Mouse (Mus musculus) B cell, adult 2 months (primary cell): ENCODE results near the gene Rtkn.

ENCODE experiments used
- DNase-seq, 2 experiments: peaks; one replicate each; pipeline ENCODE4 v3.0.0; 2022

Rtkn gene

GRCm38 (mm10) chr6:83142211-83142731, 7.0 kb downstream of the Rtkn start:
- DNase-seq: no peak

GRCm38 (mm10) chr6:83142886-83143285, 7.6 kb downstream of the Rtkn start:
- no peak for DNase-seq

DNA sequence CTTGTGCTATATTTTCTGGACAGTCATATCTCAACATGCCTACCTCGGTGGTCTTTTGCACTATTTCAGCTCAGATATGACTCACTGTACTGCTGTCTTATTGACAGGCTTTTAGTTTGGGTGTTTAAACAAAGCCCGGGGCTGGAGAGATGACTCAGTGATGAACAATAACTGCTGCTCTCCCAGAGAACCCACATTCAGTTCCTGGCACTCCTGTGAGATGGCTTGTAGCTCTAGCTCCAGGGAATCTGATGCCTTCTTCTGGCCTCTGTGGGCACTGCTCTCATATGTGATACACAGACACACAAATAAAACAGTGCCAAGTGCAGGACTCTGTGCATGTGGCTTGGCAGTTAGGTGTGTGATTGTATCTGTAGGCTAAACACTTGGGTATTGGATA, 9.9 kb downstream of the Rtkn start:
- no peak for DNase-seq

- no peak for DNase-seq
Observed at GRCm38 (mm10) chr6:83145805-83146204, 10.5 kb downstream of the Rtkn start.

DNA sequence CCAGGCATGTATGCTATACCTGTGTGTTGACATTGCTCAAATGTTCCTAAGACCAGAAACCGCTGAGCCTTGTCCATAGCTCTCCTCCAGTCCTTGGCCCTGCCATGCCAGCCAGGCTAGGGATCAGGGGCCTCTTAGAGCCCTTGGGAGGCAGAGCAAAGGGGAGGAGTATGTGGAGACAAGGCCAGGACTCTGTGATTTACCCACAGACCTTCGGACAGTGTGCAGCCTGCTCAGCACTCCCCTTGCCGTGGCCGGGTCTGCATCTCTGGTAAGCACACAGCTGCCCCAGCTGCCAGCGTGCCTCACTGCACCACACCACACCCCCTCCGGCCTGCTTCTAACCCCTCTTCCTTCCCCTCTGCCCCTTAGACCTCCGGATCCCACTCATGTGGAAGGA, 12.0 kb downstream of the Rtkn start:
- no peak for DNase-seq

DNA sequence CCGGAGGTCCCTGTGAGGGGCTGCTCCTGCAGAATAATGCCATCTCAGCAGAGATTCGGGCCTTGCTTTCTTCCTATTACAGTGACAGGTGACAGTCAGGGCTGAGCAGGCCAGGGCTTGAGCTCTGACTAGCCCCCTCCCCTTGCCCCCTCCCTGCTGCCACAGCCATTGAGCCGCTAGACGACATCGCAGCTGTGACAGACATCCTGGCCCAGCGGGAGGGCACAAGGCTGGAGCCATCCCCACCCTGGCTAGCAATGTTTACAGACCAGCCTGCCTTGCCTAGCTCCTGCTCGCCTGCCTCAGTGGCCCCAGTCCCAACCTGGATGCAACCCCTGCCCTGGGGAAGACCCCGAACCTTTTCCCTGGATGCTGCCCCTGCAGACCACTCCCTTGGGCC, 16.5 kb downstream of the Rtkn start:
- no peak for DNase-seq

GRCm38 (mm10) chr6:83153038-83153437, 17.8 kb downstream of the Rtkn start:
- DNase-seq: no peak

DNA sequence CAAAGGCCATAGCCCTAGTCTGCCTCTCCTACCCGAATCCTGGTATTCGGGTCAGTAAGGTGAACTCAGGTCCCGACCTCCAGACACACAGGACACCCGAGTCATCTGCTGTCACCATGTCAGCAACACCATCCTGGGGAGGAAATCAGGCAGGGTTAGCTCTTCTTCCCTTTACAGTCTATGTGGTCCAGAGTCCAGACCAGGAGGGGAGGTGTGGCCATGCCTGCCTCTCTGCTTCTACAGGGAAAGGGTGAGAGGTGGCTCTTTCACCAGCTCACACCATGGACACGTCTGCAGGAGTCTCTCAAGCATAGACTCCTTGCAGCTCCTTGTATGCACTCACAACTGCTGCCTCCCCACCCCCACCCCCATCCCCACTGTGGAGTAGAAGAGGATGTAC, 18.2 kb downstream of the Rtkn start:
- DNase-seq: no peak

DNA sequence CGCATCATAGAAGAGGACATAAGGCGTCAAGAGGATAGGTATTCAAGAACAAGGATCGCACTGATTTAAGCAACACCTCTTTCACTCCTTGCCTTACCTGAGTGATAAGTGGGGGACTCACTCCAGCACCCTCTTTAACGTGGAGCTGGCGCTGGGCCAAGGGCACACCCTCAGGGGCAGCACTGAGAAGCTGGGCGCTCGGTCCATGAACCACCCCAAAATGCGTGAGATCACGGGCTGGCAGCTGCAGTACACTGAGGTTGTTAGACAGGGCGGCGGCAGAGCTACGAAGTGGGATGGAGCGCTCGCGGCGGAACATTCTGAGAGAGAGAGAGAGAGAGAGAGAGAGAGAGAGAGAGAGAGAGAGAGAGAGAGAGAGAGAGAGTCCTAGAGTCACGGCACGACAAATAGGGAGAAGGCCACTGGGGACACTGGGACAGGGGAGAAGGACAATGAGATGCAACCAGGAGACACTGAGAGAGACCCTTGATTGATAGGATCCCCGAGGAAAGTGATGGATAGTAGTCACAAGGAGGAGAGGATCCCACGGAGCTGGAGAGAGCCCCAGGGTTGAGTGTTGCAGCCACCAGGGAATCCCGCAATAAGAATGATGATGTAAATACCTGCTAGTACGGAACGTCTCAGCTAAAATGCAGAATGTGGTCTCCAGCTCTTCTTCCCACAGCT, 20.4 kb downstream of the Rtkn start:
- DNase-seq: peak; percentile 15 to 23

DNA sequence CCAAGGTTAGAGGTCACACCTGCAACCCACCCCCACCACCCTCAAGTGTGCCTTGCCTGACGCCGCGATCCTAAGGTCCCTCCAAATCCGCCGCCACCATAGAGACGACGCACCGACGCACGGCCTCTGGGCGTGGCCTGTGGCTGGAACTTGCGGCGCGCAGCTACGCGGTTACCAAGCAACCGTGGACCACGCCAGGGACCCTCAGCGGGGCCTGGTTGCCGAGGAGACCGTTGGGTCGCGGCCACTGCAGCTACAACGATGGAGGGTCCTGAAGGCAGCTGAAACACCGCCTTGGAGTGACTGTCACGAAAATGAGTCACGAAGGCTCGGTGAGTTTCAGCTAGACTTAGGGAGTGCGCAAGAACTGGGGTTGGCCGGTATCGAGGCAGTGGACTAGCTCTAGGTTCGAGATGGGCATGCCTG, 21.0 kb downstream of the Rtkn start, which contains the start of the genes Wdr54 and 1700003E16Rik:
Gene Wdr54 (minus strand): TSS at position 139 of the 426 bp plus-strand sequence.
Gene 1700003E16Rik (plus strand): TSS at position 146 of the 426 bp plus-strand sequence.
- peak; percentile 54 to 57 for DNase-seq

GRCm38 (mm10) chr6:83159456-83159855, 24.2 kb downstream of the Rtkn start:
- peak; percentile 62 to 70 for DNase-seq

DNA sequence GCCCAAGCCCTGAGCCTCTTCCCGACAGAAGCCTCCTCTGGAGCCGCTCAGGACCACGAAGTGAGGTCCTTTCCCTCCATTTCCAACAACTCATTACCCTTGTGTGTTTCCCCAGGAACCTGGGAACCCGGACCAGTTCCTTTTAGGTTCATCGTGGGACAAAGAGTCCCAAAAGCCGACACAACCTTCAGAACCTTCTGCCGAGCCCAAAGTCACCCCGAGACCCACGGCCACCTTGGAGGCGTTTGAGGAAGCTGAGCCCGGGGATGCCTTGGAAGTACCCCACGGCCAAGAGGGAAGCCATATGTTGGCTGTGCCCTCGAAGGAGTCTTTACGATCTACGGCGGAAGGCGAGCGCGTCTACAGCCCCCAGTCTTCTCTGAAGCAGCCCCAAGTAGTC, 26.2 kb downstream of the Rtkn start:
- peak; percentile 11 to 21 for DNase-seq

DNA sequence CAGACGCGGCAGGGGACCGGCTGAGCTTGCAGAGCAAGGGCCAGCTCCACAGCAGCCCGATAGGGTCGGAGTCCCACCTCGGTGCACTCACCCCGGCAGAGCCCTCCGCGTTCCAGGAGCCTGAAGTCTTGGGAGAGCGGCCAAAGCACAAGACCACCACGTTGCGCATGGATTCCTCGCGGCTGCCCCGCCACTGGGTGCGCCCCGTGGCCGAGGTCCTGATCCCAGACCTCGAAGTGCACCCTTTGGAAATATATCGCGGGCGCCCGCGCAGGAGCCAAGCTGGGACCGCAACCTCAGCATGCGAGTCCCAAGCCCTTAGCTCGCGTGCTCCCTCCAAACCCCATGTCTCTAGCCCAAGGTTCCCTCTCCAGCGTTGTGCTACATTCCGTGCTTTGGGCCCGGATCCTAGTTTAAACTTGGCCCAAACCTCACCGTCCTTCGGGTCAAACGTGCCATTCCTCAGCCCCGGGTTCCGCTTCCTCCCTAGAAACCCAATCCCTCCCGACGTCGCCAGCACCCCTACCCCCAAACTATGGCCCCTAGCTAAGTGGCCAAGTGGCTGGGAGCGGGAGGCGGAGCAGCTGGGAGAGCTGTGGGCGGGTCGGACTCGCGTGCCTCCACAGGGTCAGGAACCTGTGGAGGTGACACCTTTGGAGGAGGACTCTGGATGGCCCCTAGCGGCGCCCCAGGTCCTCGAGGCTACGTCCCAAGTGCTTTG, 26.8 kb downstream of the Rtkn start:
- peak; percentile 5 to 8 for DNase-seq

DNA sequence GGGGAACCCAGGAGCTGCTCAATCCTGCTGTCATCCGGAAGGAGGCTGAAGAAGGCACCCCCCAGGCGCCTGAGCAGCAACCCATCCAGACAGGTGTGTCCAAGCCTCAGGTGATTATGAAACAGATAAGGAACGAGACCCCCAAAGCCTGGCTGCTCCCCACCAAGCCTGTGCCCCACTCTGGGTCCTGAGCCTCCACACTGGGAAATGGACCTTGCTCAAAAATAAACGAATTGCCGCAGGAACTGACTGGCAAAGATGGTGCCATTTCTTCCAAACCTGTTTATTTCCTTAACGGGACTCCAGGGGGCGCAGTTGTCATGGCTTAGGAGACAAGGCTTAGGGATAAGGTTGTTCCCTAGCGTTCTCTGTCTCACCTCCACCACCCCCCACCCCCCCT, 27.4 kb downstream of the Rtkn start:
- peak; percentile 65 to 67 for DNase-seq

- DNase-seq: no peak
Observed at GRCm38 (mm10) chr6:83165026-83165606, 29.9 kb downstream of the Rtkn start.

DNA sequence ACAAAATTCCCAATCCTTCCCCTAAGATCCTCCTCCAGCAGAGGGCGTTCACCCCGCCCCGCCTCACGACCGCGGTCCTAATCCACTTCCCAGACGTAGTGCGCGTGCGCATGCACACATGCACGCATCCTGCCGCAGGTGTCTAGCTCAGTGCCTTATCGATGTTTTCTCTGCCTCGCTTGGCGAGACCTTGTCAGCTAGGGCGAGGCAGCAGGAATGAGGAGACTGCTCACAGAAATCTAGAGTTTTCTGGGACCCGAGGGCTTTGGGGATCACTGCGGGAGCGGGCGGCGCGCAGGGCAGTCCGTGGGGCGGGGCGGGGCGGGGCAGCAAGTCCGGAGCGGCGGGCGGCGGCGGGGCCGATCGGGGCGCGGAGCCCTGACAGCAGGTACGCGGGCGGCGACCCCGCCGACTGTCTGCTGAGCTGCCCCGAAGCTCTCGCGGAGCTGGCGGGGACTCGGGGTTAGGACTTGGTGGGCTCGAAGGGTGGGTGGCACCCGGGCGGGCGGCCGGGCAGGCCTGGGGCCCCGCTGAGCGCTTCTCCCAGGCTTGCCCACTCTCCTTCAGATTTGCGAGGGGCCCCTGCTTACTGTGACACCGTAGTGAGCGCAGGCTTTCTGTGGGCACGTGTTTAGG, 30.5 kb downstream of the Rtkn start, which contains the start of gene Dctn1:
Gene Dctn1 (plus strand): TSS at position 314 of the 636 bp plus-strand sequence.
- DNase-seq: peak; percentile 94 to 95

GRCm38 (mm10) chr6:83166243-83166630, 31.0 kb downstream of the Rtkn start:
- DNase-seq: peak; percentile 31 to 38

- no peak for DNase-seq
Observed at GRCm38 (mm10) chr6:83169872-83170271, 34.6 kb downstream of the Rtkn start.

DNA sequence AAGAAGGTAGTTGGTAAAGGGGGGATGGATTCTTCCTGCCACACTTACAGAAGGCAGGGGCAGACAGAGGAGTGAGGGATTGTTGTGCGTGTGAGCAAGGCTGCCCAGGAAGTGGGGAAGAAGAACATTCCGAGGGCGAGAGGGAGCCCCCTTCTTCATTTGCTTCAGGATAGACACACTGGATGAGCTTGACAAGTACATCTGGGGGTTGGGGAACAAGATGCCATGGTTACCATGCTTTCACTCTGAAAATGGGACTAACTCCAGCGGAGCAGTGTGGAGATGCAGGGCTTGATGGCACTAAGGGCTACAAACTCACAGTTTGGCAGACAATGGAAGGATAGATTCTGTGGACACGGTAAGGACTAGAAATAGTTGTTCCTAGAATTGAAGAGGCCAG, 35.8 kb downstream of the Rtkn start:
- no peak for DNase-seq

- no peak for DNase-seq
Observed at GRCm38 (mm10) chr6:83172240-83172920, 37.1 kb downstream of the Rtkn start.

DNA sequence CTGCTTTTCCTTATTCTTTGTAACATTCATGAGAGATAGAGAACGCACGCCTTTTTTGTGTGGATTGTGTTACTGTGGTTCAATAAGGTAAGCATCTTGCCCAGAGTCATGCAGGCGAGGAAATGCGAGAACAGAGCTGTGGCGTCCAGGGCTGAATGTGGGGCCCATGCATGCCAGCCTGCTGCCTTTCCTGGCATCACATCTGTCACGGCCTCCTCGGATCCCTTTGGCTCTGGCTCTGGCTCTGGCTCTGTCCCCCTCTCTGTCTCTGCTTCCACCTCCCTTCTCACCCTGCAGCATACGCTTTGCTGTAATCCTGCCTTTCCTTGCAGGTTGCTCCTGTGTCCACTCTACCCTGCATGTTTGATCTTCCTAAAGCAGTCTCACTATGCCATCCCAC, 40.7 kb downstream of the Rtkn start:
- DNase-seq: no peak

DNA sequence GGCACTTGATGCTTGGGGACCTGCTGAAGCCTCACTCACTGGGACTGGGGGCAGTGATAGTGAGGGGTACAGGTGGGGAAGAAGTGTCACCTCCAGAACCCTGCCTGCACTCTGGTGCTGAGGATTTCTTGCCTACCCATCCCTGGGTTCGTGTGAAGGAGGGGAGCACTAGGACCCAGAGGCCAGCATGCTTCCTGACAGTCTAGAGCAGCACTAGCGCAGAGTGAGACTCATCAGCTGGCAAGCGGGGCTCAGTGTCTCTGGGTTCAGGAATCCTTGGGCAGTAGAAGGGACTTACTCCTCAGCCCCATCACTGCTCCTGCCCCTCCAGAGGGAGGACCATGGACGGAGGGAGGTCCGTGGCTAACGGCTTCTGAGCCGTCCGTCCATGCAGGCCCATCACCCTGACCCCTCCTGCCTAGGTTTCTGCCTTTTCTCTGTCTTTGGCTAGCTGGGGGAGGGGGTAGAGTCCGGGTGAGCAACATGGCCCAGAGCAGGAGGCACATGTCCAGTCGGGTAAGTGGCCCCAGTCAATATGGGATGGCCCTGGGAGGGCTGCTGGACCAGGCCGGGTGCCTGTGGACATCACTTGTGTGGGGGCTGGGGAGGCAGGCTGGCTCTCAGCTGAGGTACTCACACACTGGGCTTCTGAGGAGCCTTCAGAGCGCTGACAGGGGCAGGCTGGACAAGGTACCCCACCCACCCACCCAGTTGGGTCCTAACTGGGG, 44.3 kb downstream of the Rtkn start:
- DNase-seq: no peak
